Mouse (Mus musculus) neural tube, embryonic 13.5 days (tissue): Measurements from ENCODE around the gene Zc3hav1. TPM values are rescaled to one million over a fixed set of nuclear protein-coding genes. Genes with fewer than 3 reads are reported as not detected.

Experiments
- ATAC-seq: fragments of 200-750 bp; cut with Nextera tagmentation; 2 replicates; pipeline ENCODE4 v1.8.0; 2017; ENCODE audit warnings: low read depth, mild to moderate bottlenecking, moderate TSS enrichment, moderate library complexity
- H3K27ac ChIP-seq: fragments of 300-500 bp; sonication (generic); replicated peaks from 2 replicates; pipeline ENCODE4 v1.5.1; 2015; ENCODE audit warnings: moderate library complexity, mild to moderate bottlenecking, inconsistent platforms
- H3K27me3 ChIP-seq: fragments of 300-500 bp; sonication (generic); 2 replicates; pipeline ENCODE4 v1.6.1; 2015; ENCODE audit warnings: mild to moderate bottlenecking, inconsistent platforms
- H3K36me3 ChIP-seq: fragments of 300-500 bp; sonication (generic); 2 replicates; pipeline ENCODE4 v1.6.1; 2015; ENCODE audit warnings: mild to moderate bottlenecking, inconsistent platforms
- H3K4me1 ChIP-seq: fragments of 300-500 bp; sonication (generic); replicated peaks from 2 replicates; pipeline ENCODE4 v1.6.1; 2015; ENCODE audit warnings: inconsistent platforms
- H3K4me2 ChIP-seq: fragments of 300-500 bp; sonication (generic); 2 replicates; pipeline ENCODE4 v1.6.1; 2015; ENCODE audit warnings: inconsistent platforms, mild to moderate bottlenecking, moderate library complexity
- H3K4me3 ChIP-seq: fragments of 300-500 bp; sonication (generic); 2 replicates; pipeline ENCODE4 v1.5.1; 2015; ENCODE audit warnings: mild to moderate bottlenecking, inconsistent platforms
- H3K9ac ChIP-seq: fragments of 300-500 bp; sonication (generic); 2 replicates; pipeline ENCODE4 v1.6.1; 2015; ENCODE audit warnings: moderate library complexity, mild to moderate bottlenecking, inconsistent platforms
- H3K9me3 ChIP-seq: fragments of 300-500 bp; sonication (generic); 2 replicates; pipeline ENCODE4 v1.6.1; 2016; ENCODE audit warnings: inconsistent platforms
- WGBS: fragments of 180-500 bp; shearing (Covaris S2); methylation state at CpG from one replicate; pipeline ENCODE4 v1.1.7; 2015; 5-methylcytosine and 5-hydroxymethylcytosine counted together
- polyA plus RNA-seq: library from polyadenylated mRNA; unstranded; fragments of >200 nt; fragmentation: Nextera tagmentation; extraction: Ambion mirVana; gene quantifications from 2 replicates; pipeline ENCODE4 v1.2.1, GENCODE M21; 2015

Gene Zc3hav1
- polyA plus RNA-seq = 1.1 and 1.3 TPM in 2 replicates

DNA sequence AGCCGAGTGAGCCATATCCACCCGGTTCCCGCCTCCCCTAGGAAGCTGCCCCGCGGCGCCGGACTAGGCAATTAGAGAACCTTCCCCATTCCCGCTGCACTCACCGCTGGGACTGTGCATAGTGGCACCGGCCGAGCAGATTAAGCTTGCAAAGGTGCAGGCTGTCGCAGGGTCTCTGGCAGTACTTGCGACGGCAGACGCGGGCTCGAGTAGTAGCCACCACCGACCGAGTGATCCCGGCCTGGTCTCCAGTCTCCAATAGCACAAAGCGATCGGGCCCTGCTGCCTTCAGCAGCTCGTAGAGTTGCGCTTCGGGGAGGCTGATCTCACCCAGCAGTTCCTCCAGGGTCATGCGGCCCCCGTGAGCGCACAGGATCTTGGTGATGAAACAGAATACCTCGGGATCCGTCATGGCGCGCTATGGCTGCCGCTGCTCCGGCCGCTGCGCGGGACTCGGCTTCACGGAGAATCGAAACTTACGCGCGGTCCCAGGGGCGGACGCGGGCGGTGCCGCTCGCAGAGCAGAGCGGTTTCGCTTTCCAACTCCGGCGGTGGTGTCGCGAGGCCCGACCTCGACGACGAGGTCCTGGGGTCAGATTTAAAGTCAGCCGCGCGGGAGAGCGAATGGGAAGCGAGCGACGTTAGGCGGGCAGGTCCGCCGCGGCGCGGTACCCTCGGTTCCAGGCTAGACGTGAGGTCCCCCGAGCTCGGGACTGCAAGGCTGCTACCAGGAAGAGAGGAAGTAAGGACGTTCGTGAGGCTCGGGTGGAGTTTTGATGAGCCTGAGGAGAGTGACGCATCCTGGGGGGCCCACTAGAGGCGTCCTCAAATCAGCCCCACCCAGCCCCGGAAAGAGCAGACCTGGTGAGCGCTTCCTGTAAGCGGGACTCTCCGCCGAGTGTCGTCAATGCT lies at the start of gene Zc3hav1:
Zc3hav1 (minus strand) TSS at position 793 of the 912 bp plus-strand sequence.
- Histone ChIP-seq H3K9me3 (no peaks in the 10 kb centered on the region), H3K9ac (peak within 1 kb of the TSS; percentile 58), H3K27me3 (peaks cover 81% of the 10 kb centered on the region), H3K4me2 (peak within 1 kb of the TSS; percentile 66), H3K36me3 (no peaks in the 10 kb centered on the region), H3K4me3 (peak within 1 kb of the TSS; percentile 51), H3K27ac (no peak within 1 kb of the TSS), H3K4me1 (peaks cover 21% of the 10 kb centered on the region)
- WGBS = under 1% methylated on average over 87 of the region's 87 CpGs
- ATAC-seq = peak; percentile 79

GRCm38 (mm10) chr6:38389671-38390070 lies 35.3 kb upstream of the Zc3hav1 start:
- peaks cover 60% of the 10 kb centered on the region for H3K36me3 ChIP-seq
- H3K4me3 ChIP-seq = no peak overlapping the region
- no peak for ATAC-seq
- no peak overlapping the region for H3K9ac ChIP-seq
- no peak overlapping the region for H3K4me2 ChIP-seq
- H3K27me3 ChIP-seq = no peaks in the 10 kb centered on the region
- no peaks in the 10 kb centered on the region for H3K4me1 ChIP-seq
- H3K9me3 ChIP-seq = no peaks in the 10 kb centered on the region
- 82% methylated on average over 3 of the region's 3 CpGs for WGBS
- H3K27ac ChIP-seq = no peak overlapping the region

DNA sequence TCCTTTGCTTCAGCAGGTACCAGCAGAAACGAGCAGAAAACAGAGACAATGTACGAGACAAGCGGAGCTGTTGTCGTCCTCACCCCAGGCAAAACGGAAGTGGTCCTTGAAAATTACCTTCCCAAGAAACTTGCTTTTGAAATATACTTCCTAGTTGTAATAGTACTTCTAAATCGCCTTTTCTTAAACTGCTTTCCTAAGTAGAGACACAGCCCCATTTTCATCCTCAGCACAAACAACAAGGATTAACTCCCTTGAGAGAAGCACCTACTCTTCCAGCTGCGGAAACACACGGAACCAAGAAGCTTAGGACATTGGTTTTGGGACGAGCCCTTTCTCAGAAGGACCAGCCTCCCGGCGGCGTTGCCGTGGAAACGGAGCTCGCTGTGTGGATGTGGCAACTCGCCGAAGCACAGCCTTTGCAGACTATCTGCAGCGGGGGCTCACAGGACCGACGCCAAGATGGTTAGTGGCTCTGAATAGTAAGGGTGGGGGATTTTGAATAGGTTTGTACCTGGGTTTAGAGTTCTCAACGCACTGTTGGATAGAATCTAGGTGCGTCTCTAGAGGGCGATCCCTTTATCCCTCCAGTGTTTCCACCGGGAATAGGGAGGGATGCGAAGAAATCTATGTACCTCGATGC lies 26.8 kb upstream of the Zc3hav1 start, which contains the start of gene Ttc26:
Ttc26 (plus strand) TSS at position 341 of the 643 bp plus-strand sequence.
- peak within 1 kb of the TSS; percentile 46 for H3K4me3 ChIP-seq
- H3K36me3 ChIP-seq = peaks cover 15% of the 10 kb centered on the region
- H3K9me3 ChIP-seq = no peaks in the 10 kb centered on the region
- WGBS = under 1% methylated on average over 26 of the region's 26 CpGs
- peak within 1 kb of the TSS; percentile 79 for H3K9ac ChIP-seq
- peaks cover 6% of the 10 kb centered on the region for H3K27me3 ChIP-seq
- ATAC-seq = peak; percentile 94
- H3K4me2 ChIP-seq = peak within 1 kb of the TSS; percentile 71
- H3K27ac ChIP-seq = peak within 1 kb of the TSS; percentile 62
- H3K4me1 ChIP-seq = peaks cover 13% of the 10 kb centered on the region

GRCm38 (mm10) chr6:38380764-38381128 lies 26.3 kb upstream of the Zc3hav1 start:
- Histone ChIP-seq H3K27ac (peak overlapping the region; percentile 62), H3K36me3 (peaks cover 11% of the 10 kb centered on the region), H3K9me3 (no peaks in the 10 kb centered on the region), H3K4me2 (peak overlapping the region; percentile 71), H3K4me3 (peak overlapping the region; percentile 46), H3K9ac (peak overlapping the region; percentile 79), H3K4me1 (peaks cover 13% of the 10 kb centered on the region), H3K27me3 (peaks cover 6% of the 10 kb centered on the region)
- 3% methylated on average over 4 of the region's 4 CpGs for WGBS
- 0 out of 2 replicates have a peak, but pooled peaks have one; percentile 24 for ATAC-seq

- 90% methylated on average over 1 of the region's 1 CpGs for WGBS
These were observed 19.9 kb upstream of the Zc3hav1 start for GRCm38 (mm10) chr6:38374271-38374670.

DNA sequence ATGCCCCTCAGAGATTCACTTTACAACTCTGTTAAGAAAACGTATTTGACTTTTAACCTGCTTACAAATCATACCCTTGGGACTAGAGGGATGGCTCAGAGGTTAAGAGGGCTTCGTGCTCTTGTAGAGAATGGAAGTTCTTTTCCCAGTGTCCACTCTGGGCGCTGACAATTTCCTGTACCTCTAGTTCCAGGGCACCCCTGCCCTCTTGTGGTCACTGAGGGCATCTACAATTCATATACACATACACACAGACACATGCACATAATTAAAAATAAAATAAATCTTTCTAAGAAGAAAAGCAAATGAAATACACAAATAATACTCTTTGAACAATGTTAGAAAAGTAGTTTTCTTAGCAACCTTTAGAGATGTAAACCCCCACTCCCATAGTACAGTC lies 15.5 kb upstream of the Zc3hav1 start:
- 77% methylated on average over 3 of the region's 3 CpGs for WGBS

More at GRCm38 (mm10) chr6:38374271-38374670, 19.9 kb upstream of the Zc3hav1 start:
- Histone ChIP-seq H3K27me3 (peaks cover 6% of the 10 kb centered on the region), H3K9me3 (peaks cover 10% of the 10 kb centered on the region; the same call in 1 of the 2 replicates), H3K4me3 (no peak overlapping the region), H3K27ac (no peak overlapping the region), H3K36me3 (no peaks in the 10 kb centered on the region), H3K9ac (no peak overlapping the region), H3K4me2 (no peak overlapping the region), H3K4me1 (no peaks in the 10 kb centered on the region)
- no peak for ATAC-seq

GRCm38 (mm10) chr6:38364121-38364520 lies 9.7 kb upstream of the Zc3hav1 start:
- Histone ChIP-seq H3K9me3 (no peaks in the 10 kb centered on the region), H3K27me3 (no peaks in the 10 kb centered on the region), H3K36me3 (no peaks in the 10 kb centered on the region), H3K4me2 (no peak overlapping the region), H3K4me3 (no peak overlapping the region), H3K9ac (no peak overlapping the region), H3K4me1 (no peaks in the 10 kb centered on the region), H3K27ac (no peak overlapping the region)
- no peak for ATAC-seq

More for the DNA sequence above, 15.5 kb upstream of the Zc3hav1 start:
- no peak overlapping the region for H3K4me2 ChIP-seq
- no peaks in the 10 kb centered on the region for H3K27me3 ChIP-seq
- H3K4me3 ChIP-seq = no peak overlapping the region
- peaks cover 10% of the 10 kb centered on the region; the same call in 1 of the 2 replicates for H3K9me3 ChIP-seq
- no peak overlapping the region for H3K9ac ChIP-seq
- H3K27ac ChIP-seq = no peak overlapping the region
- no peaks in the 10 kb centered on the region for H3K36me3 ChIP-seq
- no peak for ATAC-seq
- H3K4me1 ChIP-seq = no peaks in the 10 kb centered on the region

DNA sequence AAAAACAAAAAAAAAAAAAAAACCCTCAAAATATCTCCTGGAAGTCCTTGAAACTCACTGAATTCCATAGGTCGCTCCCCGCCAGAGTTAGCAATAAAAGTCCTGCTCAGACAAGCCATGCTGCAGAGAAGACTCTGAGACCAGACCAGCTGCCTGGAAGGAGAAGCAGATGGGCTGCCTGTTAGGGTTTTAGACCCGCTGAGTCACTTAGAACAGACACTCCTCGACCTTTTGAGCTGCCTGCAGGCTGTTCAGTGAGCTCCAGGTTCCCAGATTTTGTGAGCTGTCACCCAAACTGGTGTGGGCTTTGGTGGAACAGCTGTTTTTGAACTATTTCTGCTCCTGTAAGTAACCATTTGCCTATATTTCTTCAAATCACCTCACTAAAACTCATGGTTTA lies 9.0 kb upstream of the Zc3hav1 start:
- no peaks in the 10 kb centered on the region for H3K9me3 ChIP-seq
- no peak for ATAC-seq

DNA sequence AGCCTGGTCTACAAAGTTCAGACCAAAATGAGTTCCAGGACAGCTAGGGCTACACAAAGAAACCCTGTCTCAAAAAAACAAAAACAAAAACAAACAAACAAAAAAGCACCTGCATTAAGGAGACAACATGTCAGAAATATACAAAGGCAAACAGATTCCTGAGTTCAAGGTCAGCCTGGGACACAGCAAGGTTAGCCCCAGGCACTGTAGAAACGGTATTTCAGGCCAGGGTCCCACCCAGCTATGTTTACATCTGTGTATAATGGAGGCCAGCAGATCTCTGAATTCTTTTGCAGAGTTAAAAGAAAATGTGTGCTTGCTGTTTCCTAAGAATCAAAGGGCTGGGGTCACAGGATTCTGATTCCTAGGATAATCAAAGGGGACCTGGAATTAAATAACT lies 7.5 kb upstream of the Zc3hav1 start:
- Histone ChIP-seq H3K9ac (no peak overlapping the region), H3K4me1 (no peaks in the 10 kb centered on the region), H3K4me3 (no peak overlapping the region), H3K9me3 (no peaks in the 10 kb centered on the region), H3K4me2 (no peak overlapping the region), H3K36me3 (no peaks in the 10 kb centered on the region), H3K27me3 (peaks cover 8% of the 10 kb centered on the region), H3K27ac (no peak overlapping the region)
- no peak for ATAC-seq
- 70% methylated on average over 1 of the region's 1 CpGs for WGBS

More for the DNA sequence above, 9.0 kb upstream of the Zc3hav1 start:
- Histone ChIP-seq H3K4me3 (no peak overlapping the region), H3K4me2 (no peak overlapping the region), H3K9ac (no peak overlapping the region), H3K36me3 (no peaks in the 10 kb centered on the region), H3K27ac (no peak overlapping the region), H3K27me3 (no peaks in the 10 kb centered on the region), H3K4me1 (no peaks in the 10 kb centered on the region)
- 69% methylated on average over 4 of the region's 4 CpGs for WGBS

DNA sequence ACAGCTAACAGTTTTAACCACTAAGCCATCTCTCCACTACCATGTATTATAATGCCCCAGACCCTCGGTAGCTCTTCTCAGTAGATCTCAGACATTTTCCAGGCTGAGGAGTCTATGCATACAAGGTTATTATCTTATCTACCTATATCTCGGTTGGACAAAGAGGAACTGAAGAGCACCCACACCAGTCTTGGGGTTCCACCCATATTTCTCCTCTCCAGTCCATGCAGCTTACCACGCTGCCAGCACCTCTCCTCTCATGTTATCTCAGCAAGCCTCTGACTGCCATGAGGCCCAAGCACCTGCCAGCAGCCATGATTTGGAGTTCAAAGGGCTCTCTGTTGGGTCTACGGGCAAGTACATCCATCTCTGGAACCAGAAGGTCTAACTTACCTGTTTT lies 6.7 kb upstream of the Zc3hav1 start:
- no peak overlapping the region for H3K4me2 ChIP-seq
- WGBS = 90% methylated on average over 4 of the region's 4 CpGs
- ATAC-seq = no peak
- H3K27me3 ChIP-seq = peaks cover 16% of the 10 kb centered on the region
- H3K9me3 ChIP-seq = no peaks in the 10 kb centered on the region
- H3K9ac ChIP-seq = no peak overlapping the region
- no peak overlapping the region for H3K4me3 ChIP-seq
- no peak overlapping the region for H3K27ac ChIP-seq
- H3K36me3 ChIP-seq = no peaks in the 10 kb centered on the region
- H3K4me1 ChIP-seq = no peaks in the 10 kb centered on the region

- 89% methylated on average over 12 of the region's 12 CpGs for WGBS
- ATAC-seq = no peak
- H3K36me3 ChIP-seq = no peaks in the 10 kb centered on the region
- peaks cover 28% of the 10 kb centered on the region for H3K27me3 ChIP-seq
- H3K4me1 ChIP-seq = peaks cover 3% of the 10 kb centered on the region
- no peak overlapping the region for H3K9ac ChIP-seq
- no peak overlapping the region for H3K4me2 ChIP-seq
- no peak overlapping the region for H3K4me3 ChIP-seq
- no peak overlapping the region for H3K27ac ChIP-seq
- H3K9me3 ChIP-seq = no peaks in the 10 kb centered on the region
These were observed 5.5 kb upstream of the Zc3hav1 start for GRCm38 (mm10) chr6:38359736-38360499.
